Mouse (Mus musculus): Measurements from ENCODE around the gene Nab2. TPM values are rescaled to one million over a fixed set of nuclear protein-coding genes. Genes with fewer than 3 reads are reported as not detected.
"Not testable (repeated sequence)": the region's sequence is repeated elsewhere in the genome, so short reads cannot be mapped to it uniquely, and the experiment has no call there.

The Nab2 gene
- total and polyA plus RNA-seq, 3 experiments: 16.9 to 35.9 (median 26.6) TPM

DNA sequence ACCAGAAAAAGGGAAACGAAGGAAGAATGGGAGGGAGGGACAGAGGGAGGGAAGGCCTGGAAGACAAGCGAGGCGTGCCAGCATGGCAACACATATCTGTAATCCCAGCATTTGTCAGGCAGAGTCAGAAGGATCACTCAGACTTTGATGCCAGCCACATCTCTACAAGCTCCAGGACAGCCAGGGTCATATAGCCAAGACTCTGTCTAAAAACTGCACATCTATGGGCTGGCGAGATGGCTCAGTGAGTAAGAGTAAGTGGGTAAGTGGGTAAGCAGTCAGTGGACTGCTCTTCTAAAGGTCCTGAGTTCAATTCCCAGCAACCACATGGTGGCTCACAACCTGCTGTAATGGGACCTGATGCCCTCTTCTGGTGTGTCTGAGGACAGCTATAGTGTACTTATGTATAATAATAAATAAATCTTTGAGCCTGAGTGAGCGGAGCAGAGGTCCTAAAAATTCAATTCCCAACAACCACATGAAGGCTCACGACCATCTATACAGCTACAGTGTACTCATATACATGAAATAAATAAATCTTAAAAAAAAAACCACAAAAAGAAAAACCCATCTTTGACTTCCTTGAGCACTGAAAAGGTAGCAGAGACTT lies 5.8 kb upstream of the Nab2 start:
- no peak for DNase-seq

DNA sequence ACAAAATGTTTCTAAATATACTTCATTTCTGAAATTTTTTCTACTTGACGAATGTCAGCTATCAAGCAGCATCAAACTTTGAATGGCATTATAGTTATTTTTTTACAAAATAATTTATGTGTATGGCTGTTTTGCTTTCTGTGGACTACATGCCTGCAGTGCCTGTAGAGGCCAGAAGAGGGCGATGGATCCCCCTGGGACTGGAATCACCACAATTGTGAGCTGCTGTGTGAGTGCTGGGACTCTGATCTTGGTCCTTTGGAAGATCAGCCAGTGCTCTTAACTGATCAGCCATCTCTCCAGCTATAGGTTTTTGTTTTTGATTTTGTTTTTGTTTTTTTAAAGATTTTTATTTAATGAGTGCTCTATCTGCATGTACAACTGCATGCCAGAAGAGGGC lies 2.9 kb upstream of the Nab2 start:
- peak; percentile 23 for DNase-seq

DNA sequence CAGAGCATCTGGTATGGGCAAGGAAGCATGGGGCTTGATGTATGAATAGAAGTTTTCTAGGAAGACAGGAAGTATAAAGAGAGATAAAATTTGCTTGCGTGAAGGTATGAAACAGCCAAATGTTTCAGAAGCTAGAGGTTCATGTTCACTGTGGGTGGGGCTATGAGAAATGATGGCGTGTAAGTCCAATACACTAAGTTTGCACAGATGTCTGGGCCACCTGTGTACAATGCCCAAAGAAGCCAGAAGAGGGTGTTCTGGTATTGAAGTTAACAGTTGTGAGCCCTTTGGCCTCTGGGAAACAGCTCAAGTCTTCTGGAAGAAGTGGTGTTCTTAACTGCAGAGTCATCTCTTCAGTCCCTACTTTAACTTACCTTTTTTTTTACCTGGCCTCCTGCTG lies 1.8 kb upstream of the Nab2 start:
- DNase-seq: no peak

DNA sequence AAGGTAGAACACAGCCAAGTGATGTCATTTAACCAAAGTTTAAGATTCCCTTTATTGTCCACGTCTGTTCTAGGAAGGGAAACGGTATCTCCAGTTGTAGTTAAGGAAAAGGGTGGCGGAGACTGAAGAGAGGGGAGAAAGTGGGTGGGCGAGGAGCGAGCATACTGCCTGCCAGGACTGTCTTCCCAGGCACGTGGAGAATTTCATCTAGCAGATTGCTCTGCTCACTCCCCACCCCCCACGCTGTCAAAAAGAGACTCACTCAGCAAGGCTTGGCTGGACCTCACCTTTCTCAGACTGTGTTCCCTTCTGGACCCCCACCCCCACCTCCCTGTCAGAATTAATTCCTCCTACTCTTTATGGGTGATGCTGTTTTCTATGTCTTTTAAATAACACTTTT lies 802 bp upstream of the Nab2 start:
- DNase-seq: no peak

DNA sequence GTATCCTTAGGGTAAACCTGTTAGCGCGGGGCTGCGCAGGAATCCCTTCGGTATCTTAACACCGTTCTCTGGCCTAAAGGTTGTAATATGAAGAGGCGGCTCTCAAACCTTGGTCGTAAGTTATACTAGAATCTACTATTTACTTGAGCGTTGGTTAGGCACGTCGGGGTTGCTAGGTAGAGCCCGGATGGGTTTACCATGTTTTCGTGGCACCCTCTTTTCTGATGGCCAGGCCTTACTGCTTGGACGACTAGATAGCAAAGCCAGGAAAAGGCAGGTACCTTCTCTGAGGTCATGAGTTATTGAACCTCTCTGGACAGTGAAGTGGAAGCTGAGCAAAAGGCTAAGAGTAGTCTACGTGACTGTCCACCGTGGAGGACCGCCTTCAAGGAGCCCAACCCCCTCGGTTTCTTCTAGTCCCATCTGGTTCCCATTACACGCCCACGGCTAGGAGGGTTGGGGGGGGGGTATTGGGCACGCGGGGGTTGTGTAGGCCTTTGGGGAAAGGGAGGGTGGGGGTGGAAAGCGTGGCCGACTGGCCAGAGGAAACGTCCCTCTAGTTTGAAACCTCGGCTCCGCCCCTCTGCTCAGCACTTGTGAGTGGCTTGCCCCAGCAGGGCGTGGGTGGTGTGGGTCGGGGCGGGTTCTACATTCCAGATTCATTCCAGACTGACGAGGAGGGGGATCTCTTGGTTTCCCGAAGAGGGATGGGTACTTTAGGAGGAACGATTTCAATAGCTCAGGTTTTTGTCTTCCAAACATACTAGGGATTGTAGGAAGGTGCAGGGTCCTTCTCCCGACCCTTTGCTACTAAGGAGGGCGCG lies 887 bp downstream of the Nab2 start:
- DNase-seq: peak; percentile 93

DNA sequence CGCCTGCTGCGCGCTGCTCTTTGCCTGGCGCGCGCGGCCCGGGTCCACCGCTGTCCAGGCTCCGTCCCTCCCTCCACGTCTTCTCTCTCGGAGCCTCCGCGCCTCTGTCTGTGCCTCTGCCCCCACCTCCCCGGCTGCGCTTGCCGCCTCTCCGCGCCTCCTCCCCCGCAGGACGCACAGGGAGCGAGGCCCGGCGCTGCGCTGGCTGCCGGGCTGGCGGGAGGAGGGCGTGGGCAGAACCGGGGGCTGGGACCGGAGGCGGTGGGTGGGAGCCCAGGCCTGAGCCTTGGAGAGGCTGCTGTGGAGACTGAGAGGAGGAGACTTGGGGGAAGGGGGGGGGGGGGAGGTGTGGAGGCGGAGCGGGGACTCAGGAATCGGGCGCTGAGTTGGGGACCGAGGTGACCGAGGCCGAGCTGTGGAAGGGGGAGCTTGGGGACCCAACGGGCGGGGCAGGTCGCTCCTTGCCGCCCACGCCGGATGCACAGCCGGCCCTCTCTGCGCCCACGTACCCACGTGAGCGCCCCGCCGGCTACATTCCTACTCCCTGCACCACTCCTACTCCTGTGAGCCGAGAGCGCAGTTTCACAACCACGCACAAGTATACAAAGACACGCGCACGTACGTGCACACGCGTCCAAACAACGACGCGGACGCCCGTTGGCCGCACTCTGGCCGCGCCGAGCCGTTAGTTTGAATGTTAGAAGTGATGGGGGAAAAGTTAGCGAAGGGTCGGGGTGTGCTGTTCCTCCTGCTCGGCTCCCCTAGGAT lies 1.7 kb downstream of the Nab2 start, which contains the start of gene Nemp1:
Gene Nemp1 (plus strand): TSS at position 401 of the 768 bp plus-strand sequence.
- DNase-seq: peak; percentile 97

DNA sequence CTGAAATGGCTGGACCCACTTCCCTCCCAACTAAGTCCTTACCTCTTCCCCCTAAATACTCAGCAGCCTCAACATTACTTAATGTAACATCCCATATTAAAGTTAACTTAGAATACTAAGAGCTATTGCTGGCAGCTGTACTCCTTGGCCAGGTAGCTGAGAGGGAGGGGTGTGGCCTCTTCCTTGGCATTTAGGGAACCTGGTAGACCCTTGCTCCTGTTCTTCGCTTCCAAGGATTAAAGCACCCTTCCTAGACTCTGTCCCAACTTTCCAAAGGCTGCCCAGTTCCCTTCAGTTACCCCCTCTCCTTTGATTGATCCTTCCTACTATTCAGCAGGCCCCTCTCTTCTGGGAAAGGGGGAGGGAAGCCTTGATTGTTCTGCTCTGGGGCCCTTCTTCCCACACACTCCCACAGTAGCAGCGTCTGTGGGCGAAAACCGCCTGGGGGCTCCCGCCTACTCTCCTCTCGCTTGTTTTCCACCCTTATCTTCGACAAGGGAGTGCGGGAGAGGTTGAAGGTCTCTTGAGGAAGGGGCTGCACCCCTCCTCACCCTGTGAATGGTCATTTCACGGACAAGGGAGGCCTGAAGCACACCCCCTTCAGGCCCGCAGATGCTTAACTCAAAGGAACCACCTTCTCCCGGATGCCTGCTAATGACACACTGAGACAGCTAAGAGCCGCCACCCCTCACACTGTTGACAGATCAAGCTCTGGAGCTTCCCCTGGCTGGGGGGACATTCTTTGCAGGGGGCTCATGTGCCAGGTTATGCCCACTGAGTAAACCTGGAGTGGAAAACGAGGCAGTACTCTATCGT lies 2.8 kb downstream of the Nab2 start:
- DNase-seq: peak; percentile 40

DNA sequence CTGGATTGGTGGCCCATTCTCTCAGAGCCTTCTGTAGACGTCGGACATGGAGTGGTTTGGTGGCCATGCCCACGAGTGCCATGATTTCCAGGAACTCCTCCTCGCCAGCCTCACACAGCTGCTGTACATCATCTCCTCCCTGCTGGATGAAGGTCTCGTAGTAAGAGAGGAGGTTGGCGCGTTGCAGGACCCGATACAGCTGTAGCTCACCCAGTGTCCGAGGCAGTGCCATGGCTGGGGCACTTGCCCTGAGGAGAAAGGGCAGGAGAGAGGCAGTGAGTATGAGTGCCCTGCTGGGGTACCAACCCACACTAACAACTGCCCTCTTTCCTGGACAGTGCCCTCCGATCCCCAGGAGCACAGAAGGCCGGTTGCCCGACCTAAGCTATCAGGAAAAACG lies 3.5 kb downstream of the Nab2 start:
- DNase-seq: no peak

DNA sequence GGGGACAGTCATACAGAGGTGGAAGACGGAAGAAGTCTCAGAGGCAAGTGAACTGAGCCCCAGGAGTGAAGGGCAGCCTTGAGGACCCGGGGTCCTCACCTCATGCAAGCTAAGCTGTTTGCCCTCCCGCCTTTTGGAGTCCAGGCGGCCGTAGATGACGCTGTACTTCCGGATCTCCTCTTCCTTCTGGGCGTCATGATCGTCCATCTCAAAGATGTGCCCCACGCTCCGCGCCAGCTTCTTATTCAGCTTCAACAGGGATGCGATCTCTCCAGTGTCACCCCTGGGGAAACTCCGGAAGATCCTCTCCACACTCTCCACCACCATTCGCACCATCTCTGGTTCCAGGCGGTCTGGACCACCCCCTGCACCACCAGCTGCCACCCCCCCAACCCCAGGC lies 4.2 kb downstream of the Nab2 start:
- DNase-seq: no peak

DNA sequence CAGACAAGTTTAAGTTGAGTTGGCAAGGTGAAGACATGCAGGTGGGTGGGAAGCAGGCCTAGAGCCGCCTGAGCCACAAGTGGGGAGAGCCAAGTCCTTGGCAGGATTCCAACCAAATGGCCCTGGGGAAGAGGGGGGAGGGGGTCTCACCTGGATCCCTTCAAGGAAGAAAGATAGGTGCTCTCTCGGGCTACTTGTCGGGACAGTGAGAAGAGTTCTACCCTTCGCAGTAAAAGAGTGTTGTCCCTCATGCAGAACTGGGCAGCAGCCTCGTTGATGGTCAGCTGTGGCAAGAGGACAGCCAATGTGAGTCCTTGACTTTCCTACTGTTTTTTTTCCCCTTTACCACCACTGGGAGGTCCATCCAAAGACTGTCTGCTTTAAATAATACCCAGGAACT lies 4.8 kb downstream of the Nab2 start:
- DNase-seq: peak; percentile 37

DNA sequence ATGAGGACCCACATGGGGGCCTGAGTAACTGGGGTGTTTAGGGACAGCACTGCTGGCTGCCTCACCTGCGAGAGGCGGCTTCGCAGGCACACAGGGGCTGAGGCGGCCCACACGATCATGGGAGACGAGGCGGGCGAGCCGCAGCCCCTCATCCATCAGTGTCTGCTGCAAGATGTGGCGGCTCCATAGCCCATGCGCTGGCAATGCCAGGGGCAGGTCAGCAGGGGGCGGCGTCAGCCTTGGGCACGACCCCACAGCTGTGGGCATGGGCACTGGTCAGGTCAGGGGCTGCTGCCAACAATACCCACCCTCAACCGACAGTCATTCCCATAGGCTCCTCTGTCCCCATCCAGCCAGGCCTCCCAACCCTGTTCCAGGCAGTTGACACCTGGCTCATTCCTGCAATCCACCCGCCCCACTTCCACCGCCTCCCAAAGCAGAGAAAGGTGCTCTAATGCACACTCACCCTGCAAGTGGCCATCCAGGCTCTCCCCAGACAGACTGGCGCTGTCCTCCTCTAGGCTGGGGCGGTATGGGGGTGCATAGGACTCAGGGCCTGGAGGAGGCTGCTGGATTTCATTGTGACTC lies 5.6 kb downstream of the Nab2 start:
- DNase-seq: no peak

DNA sequence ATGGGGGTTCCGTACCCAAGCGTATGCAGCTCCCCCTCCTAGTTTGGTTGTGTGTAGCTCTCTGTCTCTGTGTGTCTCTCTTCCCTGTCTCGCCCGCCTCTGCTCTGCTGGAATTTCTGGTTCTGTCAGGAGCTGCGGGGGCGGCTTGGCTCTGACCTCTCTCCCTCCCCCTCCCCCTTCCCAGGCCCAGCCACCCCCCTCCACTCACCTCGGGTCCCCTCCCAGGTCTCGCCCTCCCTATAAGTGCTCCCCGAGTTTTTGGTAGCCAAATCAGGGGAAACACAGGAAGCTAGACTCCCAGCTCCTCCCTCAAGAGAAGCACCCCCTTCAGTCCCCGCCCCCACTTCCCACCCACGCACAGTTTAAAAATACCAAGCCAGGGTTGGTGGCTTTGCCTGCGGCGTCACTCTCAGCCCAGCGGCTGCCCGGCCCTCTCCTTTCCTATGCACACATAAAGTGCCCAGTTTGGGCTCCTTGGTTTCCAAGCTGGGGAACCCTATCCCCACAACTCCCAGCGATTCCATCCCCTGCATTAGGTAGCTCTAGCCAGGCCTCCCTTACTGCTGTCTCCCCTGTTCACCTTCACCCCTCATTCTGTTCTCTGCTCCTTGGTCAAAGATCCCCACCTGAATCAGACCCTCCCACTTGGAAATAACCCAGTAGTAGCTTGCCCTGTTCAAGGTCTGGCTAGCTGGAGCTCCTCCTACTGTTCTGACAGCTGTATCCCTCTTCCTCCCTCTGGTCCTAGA lies 6.3 kb downstream of the Nab2 start:
- DNase-seq: peak; percentile 89

DNA sequence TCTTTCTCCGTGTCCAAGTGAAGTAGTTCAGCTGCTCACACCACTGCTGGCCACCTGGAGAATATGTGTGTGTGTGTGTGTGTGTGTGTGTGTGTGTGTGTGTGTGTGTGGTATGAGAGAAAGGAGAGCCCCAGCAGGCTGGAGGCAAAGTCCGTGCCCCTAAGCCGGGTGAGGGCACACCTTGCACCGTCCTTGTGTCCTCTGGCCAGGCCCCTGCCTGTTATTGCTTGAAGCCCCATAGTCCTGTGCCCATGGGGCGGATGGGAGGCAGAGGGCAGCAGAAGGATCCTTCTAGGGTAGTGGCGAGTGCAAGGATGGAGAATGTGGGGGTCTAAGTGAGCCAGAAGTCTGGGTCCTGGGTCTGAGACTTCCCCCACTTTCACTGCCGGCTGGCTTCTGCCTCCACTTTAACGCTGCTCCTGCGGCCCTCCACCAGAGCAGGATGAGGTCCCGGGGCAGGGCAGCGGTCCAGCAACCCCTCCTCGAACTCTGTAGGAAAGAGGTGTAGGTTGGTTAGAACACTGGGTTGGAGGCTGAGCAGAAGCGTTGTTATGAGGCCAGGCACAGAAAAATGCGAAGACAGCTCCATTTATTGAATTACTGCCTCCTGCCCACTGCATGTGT lies 7.0 kb downstream of the Nab2 start:
- peak; percentile 56 for DNase-seq

DNA sequence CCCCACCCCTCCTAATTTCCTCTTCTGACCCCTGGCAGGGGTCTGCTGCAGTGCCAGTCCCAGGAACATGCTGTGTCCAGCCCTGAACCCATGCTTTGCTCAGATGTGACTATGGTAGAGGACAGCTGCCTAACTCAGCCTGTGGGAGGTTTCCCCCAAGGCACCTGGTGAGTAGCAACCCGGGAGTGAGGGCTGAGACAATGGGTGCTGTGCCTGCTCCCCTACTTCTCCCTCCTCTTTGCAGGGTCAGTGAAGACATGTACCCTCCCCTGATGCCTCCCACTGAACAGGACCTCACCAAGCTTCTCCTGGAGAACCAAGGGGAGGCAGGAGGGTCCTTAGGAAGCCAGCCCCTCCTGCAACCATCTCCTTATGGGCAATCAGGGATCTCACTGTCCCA lies 8.8 kb downstream of the Nab2 start:
- no peak for DNase-seq

DNA sequence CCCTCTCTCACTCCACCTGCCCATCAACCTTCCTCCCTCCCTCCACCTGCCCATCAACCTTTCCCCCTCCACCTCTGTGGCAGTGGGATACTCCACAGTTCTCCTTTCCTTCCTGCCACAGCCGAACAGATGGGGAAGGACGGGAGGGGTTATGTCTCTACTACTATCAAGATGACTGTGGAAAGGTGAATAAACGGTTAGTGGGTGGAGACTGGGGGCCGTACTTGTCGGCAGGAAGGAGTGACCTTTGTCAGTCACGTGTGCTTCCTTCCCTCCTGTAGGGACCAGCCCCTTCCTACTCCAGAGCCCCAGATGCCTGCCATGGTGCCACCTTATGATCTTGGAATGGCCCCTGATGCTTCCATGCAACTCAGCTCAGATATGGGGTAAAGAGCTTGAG lies 10.3 kb downstream of the Nab2 start:
- DNase-seq: no peak

DNA sequence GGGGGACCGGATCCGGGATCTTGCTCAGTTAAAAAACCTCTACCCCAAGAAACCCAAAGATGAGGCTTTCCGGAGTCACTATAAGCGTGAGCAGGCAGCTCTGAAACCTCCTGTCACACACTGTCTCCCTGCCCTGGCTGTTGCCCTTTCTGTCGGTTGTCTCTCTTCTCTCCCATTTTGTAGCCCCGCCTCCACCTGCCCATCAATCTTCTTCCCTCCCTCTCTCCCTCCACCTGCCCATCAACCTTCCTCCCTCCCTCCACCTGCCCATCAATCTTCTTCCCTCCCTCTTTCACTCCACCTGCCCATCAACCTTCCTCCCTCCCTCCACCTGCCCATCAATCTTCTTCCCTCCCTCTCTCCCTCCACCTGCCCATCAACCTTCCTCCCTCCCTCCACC lies 10.8 kb downstream of the Nab2 start:
- not testable (repeated sequence) for DNase-seq

DNA sequence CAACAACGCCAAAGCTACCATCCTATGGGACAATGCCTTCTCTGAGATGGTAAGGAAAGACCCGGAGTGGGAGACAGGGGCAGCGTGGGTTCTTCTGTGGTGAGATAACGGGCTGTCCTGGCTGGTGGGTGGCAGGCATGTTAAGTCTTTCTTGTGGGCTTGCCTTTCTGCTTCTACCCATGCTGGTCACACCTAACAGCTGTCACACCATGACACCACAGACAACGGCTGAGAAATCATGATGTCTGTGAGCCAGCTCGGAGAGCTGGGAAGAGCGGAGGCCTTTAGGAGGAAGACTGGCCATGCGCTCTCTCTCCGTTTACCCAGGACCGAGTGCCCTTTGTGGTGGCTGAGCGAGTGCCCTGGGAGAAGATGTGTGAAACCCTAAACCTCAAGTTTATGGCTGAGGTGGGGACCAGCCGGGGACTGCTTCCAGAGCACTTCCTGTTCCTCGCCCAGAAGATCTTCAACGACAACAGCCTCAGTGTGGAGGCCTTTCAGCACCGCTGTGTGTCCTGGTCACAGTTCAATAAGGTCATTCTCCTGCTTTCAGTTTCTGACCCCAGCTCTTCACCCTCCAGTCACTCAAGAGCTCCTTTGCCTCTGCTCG lies 13.3 kb downstream of the Nab2 start:
- DNase-seq: no peak

DNA sequence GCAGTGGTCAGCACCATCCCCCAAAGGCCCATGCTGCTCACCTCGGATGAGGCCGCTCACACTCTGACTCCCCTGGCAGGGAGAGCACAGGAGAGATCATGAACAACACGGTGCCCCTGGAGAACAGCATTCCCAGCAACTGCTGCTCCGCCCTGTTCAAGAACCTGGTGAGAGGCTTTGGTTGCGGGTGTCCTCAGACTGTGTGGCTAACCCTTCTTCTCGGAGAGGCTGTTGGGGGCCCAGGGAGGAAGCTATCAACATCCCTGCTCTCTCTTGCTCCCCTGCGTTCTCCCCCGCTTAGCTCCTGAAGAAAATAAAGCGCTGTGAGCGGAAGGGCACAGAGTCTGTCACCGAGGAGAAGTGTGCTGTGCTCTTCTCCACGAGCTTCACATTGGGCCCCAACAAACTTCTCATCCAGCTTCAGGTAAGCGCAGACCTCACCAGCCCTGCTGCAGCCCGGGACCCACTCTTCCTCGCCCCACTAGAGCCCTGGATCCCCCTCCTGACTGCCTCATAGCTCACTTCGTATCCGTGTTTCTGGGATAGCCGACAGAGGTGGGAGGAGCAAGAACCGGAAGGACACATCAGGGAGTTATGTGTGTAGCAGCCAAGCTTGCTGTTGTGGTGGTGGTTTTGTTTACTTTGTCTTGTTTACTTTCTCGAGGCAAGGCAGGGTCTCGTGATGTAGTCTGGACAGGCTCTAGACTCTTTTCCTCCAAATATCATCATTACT lies 15.3 kb downstream of the Nab2 start:
- no peak for DNase-seq

DNA sequence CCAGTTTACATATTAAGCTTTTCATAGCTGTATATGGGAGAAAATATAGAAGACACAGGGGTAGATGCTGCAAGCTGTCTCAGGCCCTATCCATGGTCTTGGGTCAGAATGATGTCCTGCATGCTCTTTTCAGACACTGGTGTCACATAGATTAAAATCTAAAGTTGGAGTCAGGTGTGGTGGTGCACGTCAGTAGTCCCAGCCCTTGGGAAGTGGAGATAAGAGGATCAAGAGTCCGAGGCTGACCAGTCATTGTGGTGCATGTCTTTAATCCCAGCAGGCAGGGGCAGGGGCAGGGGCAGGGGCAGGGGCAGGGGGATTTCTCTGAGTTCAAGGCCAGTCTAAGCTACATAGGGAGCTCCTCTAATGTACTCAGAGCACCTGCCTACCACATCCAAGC lies 22.6 kb downstream of the Nab2 start:
- no peak for DNase-seq

All from adrenal gland, adult 2 months (tissue).